Mouse (Mus musculus) forebrain, embryonic 14.5 days (tissue): ENCODE data around the gene Gm10401. TPM values are rescaled to one million over a fixed set of nuclear protein-coding genes. Genes with fewer than 3 reads are reported as not detected.

Experiments
- ATAC-seq: fragments of 200-750 bp; cut with Nextera tagmentation; 2 replicates; pipeline ENCODE4 v1.8.0; 2017; ENCODE audit warnings: mild to moderate bottlenecking, moderate library complexity
- DNase-seq: peaks from one replicate; pipeline ENCODE4 v3.0.0-alpha.2; 2015; ENCODE audit warnings: low spot score
- H3K27ac ChIP-seq: fragments of 300-500 bp; sonication (generic); 2 replicates; pipeline ENCODE4 v1.5.1; 2014; ENCODE audit warnings: low read depth, mild to moderate bottlenecking, control low read depth, low read length, moderate library complexity
- H3K27me3 ChIP-seq: fragments of 300-500 bp; sonication (generic); replicated peaks from 2 replicates; pipeline ENCODE4 v1.6.1; 2014; ENCODE audit warnings: low read length, control low read depth, mixed read lengths; ENCODE audit not compliant: control insufficient read depth, insufficient read depth
- H3K36me3 ChIP-seq: fragments of 300-500 bp; sonication (generic); 2 replicates; pipeline ENCODE4 v1.6.1; 2014; ENCODE audit warnings: low read length, control low read depth; ENCODE audit not compliant: control insufficient read depth, insufficient read depth
- H3K4me1 ChIP-seq: fragments of 300-500 bp; sonication (generic); 2 replicates; pipeline ENCODE4 v1.6.1; 2014; ENCODE audit warnings: antibody characterized with exemption, low read length, control low read depth; ENCODE audit not compliant: control insufficient read depth, insufficient read depth
- H3K4me2 ChIP-seq: fragments of 300-500 bp; sonication (generic); 2 replicates; pipeline ENCODE4 v1.6.1; 2014; ENCODE audit warnings: mild to moderate bottlenecking, control low read depth, low read length
- H3K4me3 ChIP-seq: fragments of 300-500 bp; sonication (generic); 2 replicates; pipeline ENCODE4 v1.5.1; 2014; ENCODE audit warnings: low read depth, low read length, control low read depth
- H3K9ac ChIP-seq: fragments of 300-500 bp; sonication (generic); 2 replicates; pipeline ENCODE4 v1.6.1; 2014; ENCODE audit warnings: mild to moderate bottlenecking, low read length, control low read depth, moderate library complexity
- H3K9me3 ChIP-seq: fragments of 300-500 bp; sonication (generic); replicated peaks from 2 replicates; pipeline ENCODE4 v1.6.1; 2016; ENCODE audit warnings: low read length, control low read depth, mixed read lengths; ENCODE audit not compliant: control insufficient read depth
- WGBS: fragments of 180-500 bp; shearing (Covaris S2); extraction: QIAGEN DNeasy Blood & Tissue Kit; methylation state at CpG from one replicate; pipeline ENCODE4 v1.1.7; 2014; 5-methylcytosine and 5-hydroxymethylcytosine counted together
- polyA plus RNA-seq: library from polyadenylated mRNA; unstranded; fragments of >200 nt; fragmentation: Nextera tagmentation; extraction: Ambion mirVana; gene quantifications from 2 replicates; pipeline ENCODE4 v1.2.1, GENCODE M21; 2014

Gene Gm10401
- polyA plus RNA-seq, 1 experiment from 2014 or later: 50.4 TPM

- H3K4me3 ChIP-seq: no peak overlapping the region
- H3K36me3 ChIP-seq: peaks cover 9% of the 10 kb centered on the region; the same call in 1 of the 2 replicates
- H3K27ac ChIP-seq: no peak overlapping the region
- no peak overlapping the region for H3K4me2 ChIP-seq
- DNase-seq (no peak), ATAC-seq (no peak)
- no peak overlapping the region for H3K9ac ChIP-seq
- H3K9me3 ChIP-seq: no peaks in the 10 kb centered on the region
- H3K27me3 ChIP-seq: no peaks in the 10 kb centered on the region
- H3K4me1 ChIP-seq: no peaks in the 10 kb centered on the region; the same call in none of the 2 replicates
- 79% methylated on average over 3 of the region's 3 CpGs for WGBS
Observed at GRCm38 (mm10) chr5:115140726-115141125, 42.6 kb upstream of the Gm10401 start.

GRCm38 (mm10) chr5:115139124-115139523, 41.0 kb upstream of the Gm10401 start:
- no peak for ATAC-seq
- H3K9ac ChIP-seq: no peak overlapping the region
- H3K4me2 ChIP-seq: no peak overlapping the region
- 0 out of 2 replicates have a peak, but pooled peaks cover 2% of the 10 kb centered on the region for H3K36me3 ChIP-seq
- no peak for DNase-seq
- H3K4me3 ChIP-seq: no peak overlapping the region
- no peaks in the 10 kb centered on the region; the same call in none of the 2 replicates for H3K4me1 ChIP-seq
- no peaks in the 10 kb centered on the region for H3K27me3 ChIP-seq
- 74% methylated on average over 4 of the region's 4 CpGs for WGBS
- no peaks in the 10 kb centered on the region for H3K9me3 ChIP-seq
- no peak overlapping the region for H3K27ac ChIP-seq

GRCm38 (mm10) chr5:115134234-115135165, 36.4 kb upstream of the Gm10401 start, which contains the start of gene Unc119b:
TSS of gene Unc119b (minus strand) at chr5:115134975.
- H3K27me3 ChIP-seq: no peaks in the 10 kb centered on the region
- peaks cover 9% of the 10 kb centered on the region for H3K36me3 ChIP-seq

GRCm38 (mm10) chr5:115133358-115134066, 35.4 kb upstream of the Gm10401 start:
- DNase-seq: no peak
- Histone ChIP-seq H3K9me3 (no peaks in the 10 kb centered on the region), H3K4me1 (peaks cover 8% of the 10 kb centered on the region), H3K4me2 (peak overlapping the region; percentile 90), H3K36me3 (peaks cover 19% of the 10 kb centered on the region), H3K4me3 (peak overlapping the region; percentile 88), H3K27ac (no peak overlapping the region), H3K27me3 (no peaks in the 10 kb centered on the region), H3K9ac (peak overlapping the region; percentile 89; the same call in 1 of the 2 replicates)
- 57% methylated on average over 6 of the region's 6 CpGs for WGBS
- ATAC-seq: no peak

More at GRCm38 (mm10) chr5:115134234-115135165, 36.4 kb upstream of the Gm10401 start, which contains the start of gene Unc119b:
- WGBS: under 1% methylated on average over 51 of the region's 81 CpGs
- ATAC-seq (peak; percentile 95), DNase-seq (peak; percentile 89)
- H3K9ac ChIP-seq: peak within 1 kb of the TSS; percentile 89
- H3K9me3 ChIP-seq: no peaks in the 10 kb centered on the region
- H3K4me3 ChIP-seq: peak within 1 kb of the TSS; percentile 88
- H3K27ac ChIP-seq: peak within 1 kb of the TSS; percentile 33; the same call in 1 of the 2 replicates
- peak within 1 kb of the TSS; percentile 90 for H3K4me2 ChIP-seq
- peaks cover 8% of the 10 kb centered on the region for H3K4me1 ChIP-seq

- no peak for DNase-seq
- no peak overlapping the region for H3K9ac ChIP-seq
- no peaks in the 10 kb centered on the region for H3K27me3 ChIP-seq
- no peaks in the 10 kb centered on the region for H3K9me3 ChIP-seq
- no peak overlapping the region for H3K4me3 ChIP-seq
- H3K27ac ChIP-seq: no peak overlapping the region
- peaks cover 8% of the 10 kb centered on the region for H3K4me1 ChIP-seq
- no peak for ATAC-seq
- H3K36me3 ChIP-seq: peaks cover 29% of the 10 kb centered on the region
- H3K4me2 ChIP-seq: no peak overlapping the region
- 90% methylated on average over 8 of the region's 8 CpGs for WGBS
Observed at GRCm38 (mm10) chr5:115132465-115132864, 34.4 kb upstream of the Gm10401 start.

GRCm38 (mm10) chr5:115129328-115129727, 31.2 kb upstream of the Gm10401 start:
- ATAC-seq: no peak
- Histone ChIP-seq H3K27ac (no peak overlapping the region), H3K9ac (no peak overlapping the region), H3K4me1 (peaks cover 8% of the 10 kb centered on the region), H3K27me3 (no peaks in the 10 kb centered on the region), H3K4me3 (no peak overlapping the region), H3K4me2 (no peak overlapping the region), H3K9me3 (no peaks in the 10 kb centered on the region), H3K36me3 (peaks cover 55% of the 10 kb centered on the region)
- 80% methylated on average over 6 of the region's 6 CpGs for WGBS
- no peak for DNase-seq

- no peak overlapping the region for H3K27ac ChIP-seq
- H3K9ac ChIP-seq: no peak overlapping the region
- DNase-seq: no peak
- no peaks in the 10 kb centered on the region for H3K27me3 ChIP-seq
- H3K4me1 ChIP-seq: no peaks in the 10 kb centered on the region
- no peak overlapping the region for H3K4me3 ChIP-seq
- no peak for ATAC-seq
- H3K36me3 ChIP-seq: peaks cover 65% of the 10 kb centered on the region
- H3K4me2 ChIP-seq: no peak overlapping the region
- WGBS: 94% methylated on average over 22 of the region's 22 CpGs
- H3K9me3 ChIP-seq: no peaks in the 10 kb centered on the region
Observed at GRCm38 (mm10) chr5:115127421-115128179, 29.5 kb upstream of the Gm10401 start.

GRCm38 (mm10) chr5:115126578-115127312, 28.6 kb upstream of the Gm10401 start:
- DNase-seq (no peak), ATAC-seq (no peak)
- Histone ChIP-seq H3K9me3 (no peaks in the 10 kb centered on the region), H3K4me2 (no peak overlapping the region), H3K27me3 (no peaks in the 10 kb centered on the region), H3K27ac (no peak overlapping the region), H3K9ac (no peak overlapping the region), H3K4me3 (no peak overlapping the region), H3K36me3 (peaks cover 65% of the 10 kb centered on the region), H3K4me1 (no peaks in the 10 kb centered on the region)
- WGBS: 93% methylated on average over 28 of the region's 28 CpGs
